Comparison of ENCODE assay signal across 15 mouse cellular contexts in genomic region chr7:95465506-95465905, GRCm38 (mm10).
"Had no signal": no experiment of that assay in that cellular context is flagged by ENCODE, and none has a peak within 500 bp of the region (broad histone marks: within the 10 kb centered on the region; RNA-seq: fewer than 3 reads in every experiment).

No protein-coding gene starts in this region.

- H3K4me2 ChIP-seq: kidney, embryonic 15.5 days; limb, embryonic 12.5 days; liver, embryonic 15.5 days; midbrain, embryonic 13.5 days; stomach, embryonic 15.5 days had no signal

- H3K9ac ChIP-seq: kidney, embryonic 15.5 days; limb, embryonic 12.5 days; liver, embryonic 15.5 days; midbrain, embryonic 13.5 days; stomach, embryonic 15.5 days had no signal

- DNase-seq: kidney, postnatal 36 days; liver; lung, adult 2 months; lung, postnatal 36 days; right cerebral cortex, postnatal 14 days; thymus, adult 2 months; thymus, postnatal 25 days had no signal

- H3K4me1 ChIP-seq: kidney, embryonic 15.5 days; limb, embryonic 12.5 days; liver, embryonic 15.5 days; midbrain, embryonic 13.5 days; stomach, embryonic 15.5 days had no signal

- H3K9me3 ChIP-seq: kidney, embryonic 15.5 days; limb, embryonic 12.5 days; liver, embryonic 15.5 days; midbrain, embryonic 13.5 days; stomach, embryonic 15.5 days had no signal

- H3K4me3 ChIP-seq: kidney, embryonic 15.5 days; layer of hippocampus, adult 2 months; left cerebral cortex, adult 2 months; limb, embryonic 12.5 days; liver, embryonic 15.5 days; midbrain, embryonic 13.5 days; stomach, embryonic 15.5 days had no signal

- H3K27ac ChIP-seq: kidney, embryonic 15.5 days; layer of hippocampus, adult 2 months; left cerebral cortex, adult 2 months; limb, embryonic 12.5 days; liver, embryonic 15.5 days; midbrain, embryonic 13.5 days; stomach, embryonic 15.5 days had no signal

- ATAC-seq: lung, postnatal 0 days; midbrain, embryonic 13.5 days had no signal

- H3K36me3 ChIP-seq: kidney, embryonic 15.5 days; limb, embryonic 12.5 days; liver, embryonic 15.5 days; midbrain, embryonic 13.5 days; stomach, embryonic 15.5 days had no signal

- H3K27me3 ChIP-seq: kidney, embryonic 15.5 days; limb, embryonic 12.5 days; liver, embryonic 15.5 days; midbrain, embryonic 13.5 days; stomach, embryonic 15.5 days had no signal
